Mouse (Mus musculus) ovary, postnatal 14 days (tissue): ENCODE measurements around the gene Map3k4.
"Not testable (repeated sequence)": the region's sequence is repeated elsewhere in the genome, so short reads cannot be mapped to it uniquely, and the experiment has no call there.

Experiments used
- DNase-seq: peaks from one replicate; pipeline ENCODE4 v3.0.0; 2022; ENCODE audit warnings: low spot score

The Map3k4 gene

DNA sequence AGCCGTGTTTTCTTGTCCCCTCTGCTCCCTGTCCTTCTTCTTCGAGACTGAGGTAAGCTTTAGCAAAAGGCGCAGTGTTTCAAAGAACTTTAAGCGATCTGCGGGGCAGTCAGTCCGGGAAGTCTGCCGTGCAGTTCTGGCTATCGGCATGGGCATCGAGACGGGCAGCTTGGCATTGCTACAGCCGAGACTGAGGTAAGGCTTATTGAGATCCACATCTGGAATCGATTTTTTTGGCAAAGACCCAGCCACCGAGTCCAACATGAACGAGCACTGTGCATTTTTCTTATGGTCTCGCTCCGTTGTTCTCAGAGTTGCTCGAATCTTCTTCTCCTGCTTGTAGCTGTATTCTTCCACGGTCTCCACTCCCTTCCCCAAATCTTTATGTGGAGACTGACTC, 46.8 kb downstream of the Map3k4 start:
- no peak for DNase-seq

DNA sequence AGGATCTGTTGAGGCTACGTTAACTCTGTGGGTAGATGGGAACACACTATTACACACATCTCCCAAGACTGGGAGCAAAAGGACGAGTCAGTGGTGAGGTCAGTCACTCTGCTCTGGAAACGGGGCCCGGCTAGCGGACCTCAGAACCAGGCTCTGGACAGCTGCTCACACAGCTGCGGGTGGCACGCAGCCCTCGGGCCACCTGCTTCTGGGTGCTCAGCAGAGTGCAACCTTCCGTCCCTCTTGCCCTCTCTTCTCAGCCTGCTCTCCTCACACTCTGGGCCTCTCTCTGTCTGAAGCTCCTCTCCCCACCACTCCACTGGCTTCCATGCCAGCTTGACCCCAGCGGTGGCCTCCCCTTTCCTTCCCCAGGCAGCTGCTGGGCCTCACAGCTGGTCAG, 50.1 kb downstream of the Map3k4 start:
- DNase-seq, result no peak

DNA sequence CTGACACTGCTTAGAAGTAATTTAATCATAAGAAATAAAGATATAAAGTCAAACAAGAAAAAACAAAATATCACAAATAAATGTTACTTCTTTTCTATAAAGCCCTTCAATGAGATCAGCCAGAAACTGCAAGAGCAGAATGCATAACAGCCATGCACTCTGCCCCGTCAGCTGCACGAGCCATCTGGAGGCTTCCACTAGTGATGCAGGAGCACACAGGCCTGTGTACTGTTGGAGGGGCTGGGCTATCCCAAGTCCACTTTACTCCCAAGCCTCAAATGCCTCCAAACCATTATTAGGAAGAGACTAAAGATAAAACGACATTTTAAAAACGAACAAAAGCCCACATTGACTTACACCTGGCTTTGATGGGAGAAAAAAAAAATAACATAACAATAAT, 50.5 kb downstream of the Map3k4 start:
- no peak for DNase-seq

DNA sequence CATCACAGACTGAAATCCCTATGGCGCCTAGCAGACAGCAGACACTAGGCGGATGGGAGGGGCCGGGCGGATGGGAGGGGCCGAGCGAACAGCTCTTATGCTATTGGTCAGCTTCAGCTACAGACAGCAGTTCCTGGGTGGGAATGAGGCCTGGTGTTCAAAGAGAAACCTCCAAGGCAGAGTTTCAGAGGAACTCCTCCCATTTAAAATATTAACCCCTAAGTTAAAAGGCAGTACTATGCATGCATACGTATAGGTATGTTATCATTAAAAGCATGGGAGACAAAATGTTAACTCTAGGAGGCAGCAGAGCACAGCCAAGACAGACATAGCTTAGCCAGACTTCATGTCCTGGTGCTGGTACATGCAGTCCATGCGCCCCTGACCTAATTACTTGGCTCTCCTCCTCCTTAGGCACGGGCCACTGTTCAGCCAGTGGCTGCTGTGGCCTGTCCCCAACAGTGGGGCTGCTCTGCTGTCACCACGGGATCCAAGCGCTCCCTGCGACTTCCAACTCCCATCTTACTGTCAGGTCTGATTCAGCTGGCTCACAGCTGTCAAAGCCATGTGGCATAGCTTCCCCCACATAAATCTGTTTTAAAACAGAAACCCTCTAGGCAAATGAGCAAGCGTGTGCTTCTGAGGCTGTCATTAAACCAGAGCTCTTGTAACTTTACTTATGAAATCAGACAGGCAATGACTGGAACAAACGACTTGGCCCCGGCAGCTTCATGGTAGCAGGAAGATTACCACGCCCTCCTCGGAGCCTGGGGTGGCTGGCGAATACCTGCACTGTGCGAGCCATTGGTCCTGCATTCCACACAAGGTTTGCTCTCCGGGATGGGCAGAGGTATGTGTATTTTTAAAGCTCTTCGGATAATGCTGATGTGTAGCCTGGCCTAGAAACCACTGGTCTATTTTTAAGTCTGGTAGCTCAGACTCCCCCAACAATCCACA, 52.3 kb downstream of the Map3k4 start:
- DNase-seq, result peak; percentile 13

DNA sequence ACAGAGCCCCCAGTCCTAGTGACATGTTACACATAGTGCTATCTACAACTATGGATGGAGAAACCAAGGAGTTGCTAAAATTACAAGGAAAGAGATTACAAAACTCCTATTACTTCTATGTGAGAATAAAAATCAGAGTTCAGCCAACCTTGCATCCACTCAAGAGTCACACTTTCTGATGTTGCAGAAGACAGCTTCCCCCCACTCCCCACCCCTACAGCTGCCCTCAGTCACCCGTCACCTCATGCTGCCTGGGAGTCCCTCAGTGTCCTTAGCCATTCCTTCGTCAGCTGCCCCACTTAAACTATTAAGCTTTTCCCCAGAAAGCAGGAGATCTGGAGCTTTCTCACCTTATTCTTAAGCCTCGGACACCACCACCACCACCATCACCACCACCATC, 54.3 kb downstream of the Map3k4 start:
- DNase-seq, result no peak

DNA sequence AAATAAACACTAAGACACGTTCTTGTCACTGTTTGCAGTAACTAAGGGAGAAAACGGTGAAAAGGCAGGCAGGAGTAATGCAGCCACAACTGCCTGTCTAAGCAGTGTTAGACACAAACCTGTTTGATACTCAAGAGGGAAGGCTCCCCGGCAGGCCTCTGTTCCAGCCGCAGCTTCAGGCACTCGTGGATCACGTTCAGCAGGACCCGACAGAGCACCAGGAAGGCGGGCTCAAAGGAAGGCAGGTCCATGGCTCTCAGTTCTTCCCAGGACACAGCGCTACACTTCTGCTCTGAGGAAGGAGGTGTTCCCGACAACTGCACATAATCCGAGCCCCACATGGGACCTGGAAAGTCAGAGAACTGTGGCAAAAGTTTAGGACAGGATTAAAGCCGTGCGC, 54.8 kb downstream of the Map3k4 start:
- DNase-seq, result no peak

DNA sequence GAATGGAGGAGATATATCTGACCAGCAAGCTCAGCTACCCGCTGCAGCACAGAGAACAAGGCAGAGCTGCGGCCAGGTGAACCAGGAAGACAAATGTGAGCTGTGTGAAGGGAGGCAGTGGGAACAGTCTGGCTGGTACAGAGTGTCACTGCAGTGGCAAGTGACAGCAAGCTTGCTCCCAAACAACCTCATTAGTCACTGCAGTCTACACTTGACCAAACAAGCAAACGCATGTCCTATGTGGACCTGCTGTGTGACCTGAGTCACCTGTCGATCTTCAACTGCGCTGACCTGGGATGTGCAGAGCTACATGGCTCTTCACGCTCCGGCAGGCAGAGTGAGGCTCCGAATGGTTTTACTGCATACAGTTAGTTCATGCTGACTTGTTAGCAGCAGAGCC, 55.7 kb downstream of the Map3k4 start:
- no peak for DNase-seq

DNA sequence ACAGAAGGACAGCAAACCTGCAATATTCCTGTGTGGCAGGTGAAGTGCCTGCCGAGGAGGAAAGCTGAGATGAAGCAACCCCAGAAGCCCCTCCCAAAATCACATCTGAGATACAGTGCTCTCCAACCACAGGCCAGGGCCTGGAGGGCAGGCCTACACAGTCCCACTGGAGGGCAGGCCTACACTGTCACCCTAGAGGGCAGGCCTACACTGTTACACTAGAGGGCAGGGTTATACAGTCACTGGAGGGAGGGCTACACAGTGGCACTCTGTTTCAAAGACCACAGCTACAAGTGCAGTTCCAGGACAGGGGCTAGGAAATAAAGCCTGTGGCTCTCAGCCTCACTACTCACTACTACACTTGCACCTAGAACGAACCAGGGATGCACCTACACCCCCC, 56.7 kb downstream of the Map3k4 start:
- DNase-seq, result no peak

DNA sequence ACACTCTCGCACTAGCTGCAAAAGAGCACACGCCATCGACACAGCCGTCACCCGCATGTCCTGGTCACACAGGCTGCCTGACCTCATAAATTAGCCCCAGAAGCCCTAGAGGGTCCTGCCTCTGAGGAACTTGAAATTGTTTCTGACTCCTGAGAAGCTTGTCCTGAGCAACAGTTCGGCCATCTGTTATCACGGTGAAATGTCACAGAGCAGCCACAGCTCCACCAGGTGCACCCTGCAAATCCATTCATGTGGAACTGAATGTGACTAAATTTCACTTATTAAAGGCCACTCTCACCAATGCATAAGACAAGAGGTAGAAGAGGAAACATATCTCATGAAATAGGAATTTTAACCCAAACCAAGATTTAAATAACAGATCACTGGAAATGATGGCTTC, 57.2 kb downstream of the Map3k4 start:
- no peak for DNase-seq

DNA sequence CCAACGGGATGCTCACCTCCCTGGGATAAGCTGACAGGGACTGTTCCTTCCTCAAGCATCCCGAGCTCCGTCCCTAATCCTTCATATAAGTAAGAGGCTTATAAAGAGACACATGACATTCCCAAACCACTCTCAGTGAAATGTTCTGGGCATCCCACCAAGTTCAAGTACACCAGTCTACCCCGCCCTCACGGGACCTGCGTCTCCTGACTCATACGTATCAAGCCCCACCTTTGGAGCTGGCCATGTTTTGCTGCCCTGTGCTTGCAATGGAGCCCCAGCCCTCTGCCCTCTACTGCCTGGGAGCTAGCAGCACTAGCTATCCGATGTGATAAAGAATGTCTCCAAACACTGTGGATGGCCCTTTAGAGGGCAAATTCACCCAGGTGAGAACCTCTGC, 58.6 kb downstream of the Map3k4 start:
- DNase-seq, result no peak

DNA sequence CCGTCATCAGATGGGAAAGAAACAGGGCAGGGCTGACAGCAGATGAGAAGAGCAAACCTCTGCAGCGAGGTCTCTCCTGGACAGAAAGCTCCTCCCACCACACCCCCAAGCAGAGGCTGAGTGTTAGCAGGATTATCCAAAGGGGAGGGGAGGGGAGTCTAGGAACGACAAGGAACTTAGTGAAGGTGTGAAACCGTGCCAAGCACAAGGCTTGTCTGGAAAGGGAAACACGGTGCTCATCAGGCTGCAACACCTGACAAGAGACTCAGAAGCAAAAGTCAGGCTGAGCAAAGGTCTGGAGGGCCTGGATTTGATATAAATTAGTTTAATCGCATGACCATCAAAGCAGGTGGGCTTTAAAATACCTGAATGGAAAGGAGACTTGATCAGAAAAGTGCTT, 60.1 kb downstream of the Map3k4 start:
- no peak for DNase-seq

DNA sequence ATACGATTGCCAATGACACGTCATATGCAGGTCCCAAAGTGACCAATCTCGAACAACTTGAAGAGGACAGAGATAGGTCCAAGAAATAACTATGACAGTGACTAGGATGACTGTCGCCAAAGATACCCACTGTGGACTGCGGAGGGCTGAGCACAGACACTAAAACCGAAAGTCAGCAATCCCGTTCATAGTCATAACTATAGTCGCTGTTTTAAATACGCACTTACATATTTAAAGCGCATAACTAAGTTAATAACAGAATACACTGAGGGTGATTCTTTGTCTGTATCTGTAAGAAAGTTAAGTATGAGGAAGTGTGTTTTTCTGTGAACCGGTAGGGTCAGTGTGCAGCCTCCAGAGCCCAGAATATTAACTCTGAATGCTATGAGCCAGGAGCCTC, 62.5 kb downstream of the Map3k4 start:
- DNase-seq, result no peak

DNA sequence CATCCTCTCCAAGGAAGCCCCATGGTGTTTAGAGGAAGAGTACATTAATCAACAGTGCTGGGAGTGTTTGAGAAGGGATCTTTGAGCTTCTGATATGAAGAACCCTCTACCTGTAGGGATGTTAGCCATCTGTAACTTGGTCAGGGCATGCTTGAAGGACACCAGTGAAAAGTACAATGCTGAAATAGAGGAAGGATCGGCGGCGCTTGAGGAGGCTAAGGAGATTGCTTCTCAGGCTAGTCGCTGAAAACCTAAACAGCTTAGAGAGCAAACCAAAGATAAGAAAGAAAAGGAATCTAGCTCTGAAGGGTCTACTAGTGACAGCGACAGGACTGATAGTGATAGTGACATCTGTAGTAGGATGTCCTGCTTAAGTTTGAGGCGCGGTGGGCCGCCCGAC, 68.0 kb downstream of the Map3k4 start:
- no peak for DNase-seq

DNA sequence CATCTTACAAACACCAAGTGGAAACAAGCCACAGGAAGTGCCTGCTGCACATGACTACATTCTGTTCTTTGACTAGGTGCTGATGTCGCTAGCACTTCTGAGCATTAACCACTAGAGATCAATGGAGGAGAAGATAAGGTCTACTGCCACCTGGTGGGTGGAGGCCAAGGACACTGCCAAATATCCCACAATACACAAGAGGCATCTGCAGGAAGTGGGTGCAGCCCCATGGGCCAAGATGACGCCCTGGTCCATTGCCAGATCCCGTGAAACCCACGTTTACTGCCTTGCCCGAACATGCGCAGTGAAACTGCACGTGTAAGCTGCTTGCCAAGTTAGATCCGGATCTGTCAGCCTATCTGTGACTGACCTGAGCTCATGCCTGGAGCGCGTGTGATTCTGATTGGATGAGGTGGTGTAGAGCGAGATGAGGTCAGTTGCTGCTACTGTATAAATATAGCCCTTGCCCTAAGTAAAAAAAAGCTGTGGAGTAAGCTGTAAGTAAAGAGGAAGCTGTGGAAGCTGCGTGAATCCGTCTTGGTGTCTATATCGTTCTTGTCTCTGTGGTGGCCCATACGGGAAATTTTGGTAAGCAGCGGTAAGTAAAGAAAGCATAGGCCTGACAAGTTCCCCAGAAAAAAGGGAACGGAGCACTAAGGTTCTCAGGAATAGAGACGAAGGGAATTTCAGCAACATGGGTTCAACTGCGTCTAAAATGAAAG, 68.7 kb downstream of the Map3k4 start:
- DNase-seq, result no peak

DNA sequence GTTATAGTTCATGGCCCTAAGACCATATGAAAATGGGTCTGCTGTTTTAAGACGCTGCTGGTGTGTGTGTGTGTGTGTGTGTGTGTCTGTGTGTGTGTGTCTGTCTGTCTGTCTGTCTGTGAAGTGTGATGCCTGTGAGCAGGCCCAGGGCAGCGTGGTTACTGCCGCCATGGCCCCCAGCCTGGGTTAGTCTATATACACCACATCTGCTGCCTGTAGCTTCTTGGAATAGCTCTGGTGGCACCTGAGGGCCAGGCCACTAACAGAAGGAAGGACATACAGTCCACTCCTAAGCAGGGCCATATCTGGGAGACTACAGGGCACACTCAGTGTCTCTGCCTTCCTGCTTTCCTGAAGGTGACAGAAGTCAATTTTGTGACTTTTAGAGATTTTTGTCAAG, 77.9 kb downstream of the Map3k4 start:
- no peak for DNase-seq

DNA sequence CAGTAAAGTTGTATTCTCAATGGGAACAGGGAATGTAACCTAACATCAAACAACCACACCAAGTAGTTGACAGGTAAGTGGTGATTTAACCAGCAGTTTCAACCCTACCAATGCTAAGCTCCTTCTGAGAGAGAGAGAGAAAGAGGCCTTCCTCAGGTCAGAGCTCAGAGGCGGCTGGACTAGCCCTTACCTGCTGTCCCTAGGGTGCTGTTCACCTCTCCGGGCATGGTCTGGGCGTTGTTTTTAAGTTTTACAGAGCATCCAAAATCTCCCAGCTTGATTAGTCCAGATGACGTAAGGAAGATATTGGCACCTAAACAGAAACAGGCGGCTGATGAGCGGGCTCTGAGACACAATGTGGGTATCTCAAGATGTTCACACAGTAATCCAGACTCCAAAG, 85.9 kb downstream of the Map3k4 start:
- no peak for DNase-seq

DNA sequence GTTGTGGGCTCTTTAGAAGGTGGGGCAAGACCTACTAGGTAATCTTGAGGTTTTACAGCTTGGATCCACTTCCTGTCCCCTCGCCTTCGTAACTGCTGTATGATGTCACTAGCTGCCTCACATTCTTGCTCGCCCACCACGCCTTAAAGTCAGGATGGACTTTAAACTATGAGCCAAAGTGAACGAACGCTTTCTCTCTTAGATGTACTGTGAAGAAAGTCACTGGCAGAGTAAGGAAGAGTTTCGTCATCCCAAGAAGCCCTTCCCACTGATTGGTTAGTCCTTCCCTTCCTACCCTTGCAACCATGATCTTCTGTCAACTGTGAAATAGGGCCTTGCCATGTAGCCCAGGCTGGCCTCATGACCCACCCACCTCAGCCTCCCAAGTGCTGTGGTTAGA, 87.5 kb downstream of the Map3k4 start:
- DNase-seq, result no peak

DNA sequence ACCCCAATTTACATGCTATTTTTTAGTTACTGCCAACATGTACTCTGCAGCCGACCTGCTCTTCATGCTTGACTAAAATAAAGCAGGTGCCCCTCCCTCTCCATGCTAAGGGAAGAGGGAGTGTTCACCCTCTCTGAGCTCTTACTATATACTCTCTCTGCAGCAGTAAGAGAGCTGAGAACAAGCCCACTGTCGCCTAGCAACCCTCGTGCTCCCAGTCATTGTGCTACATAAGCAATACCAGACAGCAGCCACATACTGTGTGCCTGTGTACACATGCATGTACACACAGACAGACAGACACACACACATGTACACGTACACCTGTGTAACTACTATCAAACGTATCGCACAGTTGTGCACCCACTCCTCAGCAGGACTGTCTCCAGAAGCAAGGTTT, 88.4 kb downstream of the Map3k4 start:
- DNase-seq, result no peak

DNA sequence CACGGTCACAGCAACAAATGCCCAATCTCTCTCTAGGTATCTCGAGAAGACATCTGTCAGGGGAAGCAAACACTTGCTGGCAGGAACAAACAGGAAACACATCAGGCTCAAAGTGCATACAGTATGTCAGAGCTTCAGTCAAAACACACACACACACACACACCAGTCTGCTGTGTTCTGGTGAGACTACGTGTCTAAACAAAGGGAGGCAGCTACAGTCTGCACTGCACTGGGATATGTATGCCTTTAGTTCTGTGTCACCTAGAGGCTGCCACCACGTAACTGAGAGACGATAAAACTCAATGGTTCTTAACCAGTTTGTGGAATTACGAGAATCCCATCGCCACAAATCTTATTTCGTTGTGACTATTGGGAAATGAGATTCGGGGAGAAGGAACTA, 88.8 kb downstream of the Map3k4 start:
- DNase-seq, result no peak

DNA sequence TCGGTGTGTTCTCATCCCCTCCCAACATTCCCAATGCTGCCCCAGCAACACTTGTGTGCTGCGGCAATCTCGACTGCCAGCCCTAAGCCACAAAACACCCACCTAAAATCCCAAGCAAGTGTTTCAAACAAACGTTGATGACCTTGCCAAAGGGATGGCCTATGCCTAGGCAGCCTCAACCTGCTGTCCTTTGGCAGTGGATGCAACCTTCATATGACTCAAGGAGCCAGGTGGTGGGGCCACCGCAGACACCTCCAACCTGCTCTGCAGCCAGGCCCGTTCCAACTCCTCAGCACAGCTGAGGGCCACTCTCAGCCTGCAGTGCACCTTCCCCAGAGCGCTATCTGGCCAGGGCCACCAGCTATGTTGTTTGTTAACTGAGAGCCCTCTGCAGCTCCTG, 90.1 kb downstream of the Map3k4 start:
- no peak for DNase-seq

DNA sequence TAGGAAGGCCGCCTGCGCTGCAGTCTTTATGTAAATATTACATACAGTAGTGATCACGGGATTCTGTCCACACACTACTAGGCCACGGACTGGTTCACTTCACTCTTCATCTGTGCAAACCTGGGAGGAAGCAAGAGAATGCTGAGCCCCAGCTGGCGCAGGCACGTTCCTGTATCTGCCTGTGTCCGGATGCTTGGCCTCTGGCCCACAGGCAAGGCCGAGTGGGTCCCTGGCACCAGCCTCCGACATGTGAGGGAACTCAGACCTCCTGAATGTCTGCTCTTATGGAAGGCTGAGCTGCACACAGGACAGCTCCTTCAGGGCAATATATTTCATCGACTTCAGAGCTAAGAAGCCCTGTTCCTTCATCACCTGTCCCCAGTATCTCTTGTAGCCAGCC, 90.6 kb downstream of the Map3k4 start:
- no peak for DNase-seq

DNA sequence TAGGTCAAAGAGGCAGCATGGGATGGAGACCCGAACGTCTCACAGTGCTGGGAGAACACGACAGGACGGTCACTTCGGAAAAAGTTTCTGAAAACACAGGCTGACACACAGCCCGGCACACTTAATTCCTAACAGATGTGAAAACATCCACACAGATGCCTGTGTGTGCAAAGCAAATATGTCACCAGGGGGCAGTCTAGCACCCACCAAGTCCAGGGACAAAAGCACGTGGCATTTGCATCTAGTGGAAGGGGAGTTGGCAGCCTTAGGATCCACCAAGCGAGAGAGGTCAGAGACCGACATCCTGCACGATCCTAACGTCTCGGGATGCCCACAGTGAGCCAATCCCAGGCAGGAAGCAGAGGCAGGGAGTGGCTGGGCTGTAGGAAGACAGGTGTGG, 92.0 kb downstream of the Map3k4 start:
- peak; percentile 43 for DNase-seq

DNA sequence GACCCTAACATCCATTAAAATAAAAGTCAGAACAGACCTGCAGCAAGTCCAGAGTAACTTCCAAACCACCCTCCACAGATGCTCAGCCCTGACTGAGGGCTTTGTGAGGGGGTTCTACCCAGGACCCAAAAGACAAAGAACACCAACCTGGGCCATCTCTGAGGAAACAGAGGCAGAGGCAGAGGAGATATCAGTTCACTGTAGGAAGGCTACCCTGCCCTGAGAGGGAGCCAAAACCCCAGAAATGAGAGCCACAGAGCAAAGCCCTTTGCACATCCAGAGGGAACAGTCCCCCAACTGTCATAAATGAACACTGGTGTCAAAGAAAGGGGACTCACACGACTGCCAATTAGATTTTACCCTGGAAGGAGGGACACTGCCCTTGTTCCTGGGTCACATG, 93.4 kb downstream of the Map3k4 start:
- DNase-seq, result no peak

DNA sequence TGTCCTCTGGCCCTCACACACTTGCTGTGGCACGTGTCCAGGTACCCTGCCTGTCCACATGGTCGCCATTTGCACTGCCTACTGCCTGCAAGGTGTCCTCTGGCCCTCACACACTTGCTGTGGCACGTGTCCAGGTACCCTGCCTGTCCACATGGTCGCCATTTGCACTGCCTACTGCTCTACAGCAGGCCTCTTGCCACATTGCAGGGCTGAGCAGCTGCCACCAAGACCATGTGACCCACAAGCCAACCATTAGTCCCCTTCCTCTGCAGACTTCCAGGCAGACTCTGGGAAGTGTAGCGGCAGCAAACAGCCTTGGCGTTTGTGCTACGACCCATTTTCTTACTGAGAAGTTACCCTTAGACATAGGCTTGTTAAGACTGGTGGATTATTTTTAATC, 94.0 kb downstream of the Map3k4 start:
- DNase-seq, result not testable (repeated sequence)
